In the genomic region with DNA sequence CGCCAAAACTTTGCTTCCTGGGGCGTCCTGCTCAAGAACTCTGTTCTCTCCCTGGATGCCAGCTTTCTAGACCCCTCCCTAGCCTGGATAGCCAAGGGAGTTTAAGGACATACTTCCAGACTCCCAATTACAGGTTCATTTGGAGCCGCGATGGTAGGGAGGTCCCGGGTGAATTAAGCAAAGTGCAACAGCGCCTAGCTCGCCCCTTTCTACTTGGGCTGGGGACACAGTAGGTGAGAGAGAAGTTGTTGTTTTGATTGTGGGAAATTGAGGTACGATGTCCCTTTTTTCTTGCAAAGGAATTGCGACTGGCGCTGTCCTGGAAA, we compare ENCODE assay signal across 8 mouse cellular contexts. TPM values are rescaled to one million over a fixed set of nuclear protein-coding genes. Genes with fewer than 3 reads are reported as not detected.
A peak's percentile ranks its signal among the peaks of the same experiment; 100 is the strongest.
DNase-seq lines count a peak whose midpoint lies in the region; ATAC-seq and TF ChIP-seq lines count a peak whose summit lies in the region.

No protein-coding gene starts in this region.

- ATAC-seq in lung, embryonic 14.5 days (ENCODE audit: insufficient read depth), result peak; percentile 10; the same call in 1 of the 2 replicates
- ATAC-seq in forebrain, embryonic 13.5 days, result peak; percentile 28
- no peak for ATAC-seq in neural tube, embryonic 15.5 days (ENCODE audit: low FRiP score)

- DNase-seq in lung, embryonic 14.5 days, result no peak
- DNase-seq in lung, adult 2 months, result no peak
- DNase-seq in limb, embryonic 10.5 days (ENCODE audit: low spot score), result no peak
- no peak for DNase-seq in spleen, postnatal 36 days (ENCODE audit: low spot score in 2 of 2)
- DNase-seq in thymus, adult 2 months, result no peak
- no peak for DNase-seq in ovary, postnatal 10 days (ENCODE audit: low spot score)

- no peak overlapping the region for H3K27ac ChIP-seq in lung, embryonic 14.5 days (ENCODE audit: low read depth)
- no peak overlapping the region for H3K27ac ChIP-seq in forebrain, embryonic 13.5 days
- H3K27ac ChIP-seq in limb, embryonic 10.5 days, result peak overlapping the region; percentile 77
- no peak overlapping the region for H3K27ac ChIP-seq in neural tube, embryonic 15.5 days (replicated peaks)
- H3K27ac ChIP-seq in thymus, adult 2 months (ENCODE audit: control insufficient read depth, insufficient read depth, low read length), result no peak overlapping the region

- no peaks in the 10 kb centered on the region for H3K9me3 ChIP-seq in lung, embryonic 14.5 days (ENCODE audit: low read depth, low read length)
- no peaks in the 10 kb centered on the region for H3K9me3 ChIP-seq in forebrain, embryonic 13.5 days (replicated peaks)
- H3K9me3 ChIP-seq in limb, embryonic 10.5 days (replicated peaks), result no peaks in the 10 kb centered on the region
- H3K9me3 ChIP-seq in neural tube, embryonic 15.5 days (replicated peaks), result no peaks in the 10 kb centered on the region

- TF ChIP-seq CTCF in lung, embryonic 14.5 days (IDR thresholded peaks at IDR 0.05; ENCODE audit: low read depth), result no peak
- TF ChIP-seq CTCF in lung, adult 2 months (IDR thresholded peaks at IDR 0.05; ENCODE audit: insufficient read depth, low read length), result no peak
- TF ChIP-seq CTCF in thymus, adult 2 months (IDR thresholded peaks at IDR 0.05; ENCODE audit: borderline replicate concordance, control insufficient read depth, extremely low read depth, insufficient read depth, low read length, poor library complexity), result no peak

- peak overlapping the region; percentile 60 for H3K9ac ChIP-seq in lung, embryonic 14.5 days
- peak overlapping the region; percentile 69 for H3K9ac ChIP-seq in forebrain, embryonic 13.5 days
- H3K9ac ChIP-seq in neural tube, embryonic 15.5 days (replicated peaks), result peak overlapping the region; percentile 55

- peak overlapping the region; percentile 93 for H3K4me2 ChIP-seq in lung, embryonic 14.5 days
- peak overlapping the region; percentile 95 for H3K4me2 ChIP-seq in forebrain, embryonic 13.5 days
- H3K4me2 ChIP-seq in neural tube, embryonic 15.5 days, result peak overlapping the region; percentile 96

- peak overlapping the region; percentile 59 for H3K4me3 ChIP-seq in lung, embryonic 14.5 days (ENCODE audit: low read depth, low read length)
- no peak overlapping the region for H3K4me3 ChIP-seq in lung, adult 2 months (replicated peaks; ENCODE audit: extremely low read depth, low read depth, low read length)
- H3K4me3 ChIP-seq in forebrain, embryonic 13.5 days, result peak overlapping the region; percentile 59
- H3K4me3 ChIP-seq in limb, embryonic 10.5 days, result peak overlapping the region; percentile 60
- H3K4me3 ChIP-seq in neural tube, embryonic 15.5 days (replicated peaks), result peak overlapping the region; percentile 62
- no peak overlapping the region for H3K4me3 ChIP-seq in thymus, adult 2 months (ENCODE audit: control insufficient read depth, insufficient read depth, low read length)

- no peaks in the 10 kb centered on the region for H3K4me1 ChIP-seq in lung, embryonic 14.5 days (ENCODE audit: insufficient read depth)
- H3K4me1 ChIP-seq in lung, adult 2 months (ENCODE audit: control insufficient read depth, insufficient read depth, low read length), result no peaks in the 10 kb centered on the region
- H3K4me1 ChIP-seq in forebrain, embryonic 13.5 days, result peaks cover 11% of the 10 kb centered on the region
- H3K4me1 ChIP-seq in limb, embryonic 10.5 days, result peaks cover 10% of the 10 kb centered on the region; the same call in 1 of the 2 replicates
- peaks cover 11% of the 10 kb centered on the region for H3K4me1 ChIP-seq in neural tube, embryonic 15.5 days
- H3K4me1 ChIP-seq in thymus, adult 2 months (replicated peaks; ENCODE audit: control insufficient read depth, insufficient read depth, low read length), result peaks cover 4% of the 10 kb centered on the region; the same call in 1 of the 2 replicates

- no peaks in the 10 kb centered on the region for H3K36me3 ChIP-seq in lung, embryonic 14.5 days (ENCODE audit: insufficient read depth)
- H3K36me3 ChIP-seq in forebrain, embryonic 13.5 days (ENCODE audit: poor library complexity, severe bottlenecking), result no peaks in the 10 kb centered on the region
- no peaks in the 10 kb centered on the region for H3K36me3 ChIP-seq in limb, embryonic 10.5 days
- no peaks in the 10 kb centered on the region for H3K36me3 ChIP-seq in neural tube, embryonic 15.5 days
- no peaks in the 10 kb centered on the region for H3K36me3 ChIP-seq in thymus, adult 2 months (ENCODE audit: control insufficient read depth, insufficient read depth, low read length)

- TF ChIP-seq POLR2A in lung, adult 2 months (IDR thresholded peaks at IDR 0.05; ENCODE audit: borderline replicate concordance, extremely low read depth, low read depth, low read length), result no peak
- no peak for TF ChIP-seq POLR2A in thymus, adult 2 months (IDR thresholded peaks at IDR 0.05; ENCODE audit: control insufficient read depth, extremely low read depth, insufficient read depth, low read length, poor library complexity)

- H3K27me3 ChIP-seq in lung, embryonic 14.5 days (ENCODE audit: insufficient read depth, low read length), result 0 out of 2 replicates have a peak, but pooled peaks cover 6% of the 10 kb centered on the region
- peaks cover 6% of the 10 kb centered on the region for H3K27me3 ChIP-seq in forebrain, embryonic 13.5 days
- H3K27me3 ChIP-seq in limb, embryonic 10.5 days (ENCODE audit: low read depth, poor library complexity, severe bottlenecking), result peaks cover 34% of the 10 kb centered on the region
- peaks cover 21% of the 10 kb centered on the region for H3K27me3 ChIP-seq in neural tube, embryonic 15.5 days (replicated peaks)
- H3K27me3 ChIP-seq in thymus, adult 2 months (ENCODE audit: control insufficient read depth, insufficient read depth, low read length), result peaks cover 3% of the 10 kb centered on the region

- WGBS in lung, embryonic 14.5 days, result 0% methylated on average over 10 of the region's 10 CpGs
- 0% methylated on average over 10 of the region's 10 CpGs for WGBS in lung, adult 2 months
- under 1% methylated on average over 10 of the region's 10 CpGs for WGBS in forebrain, embryonic 13.5 days
- 2% methylated on average over 10 of the region's 10 CpGs for WGBS in limb, embryonic 10.5 days
- WGBS in neural tube, embryonic 15.5 days, result 0% methylated on average over 10 of the region's 10 CpGs
- under 1% methylated on average over 10 of the region's 10 CpGs for WGBS in thymus, adult 2 months

RNA-seq across cellular contexts. Expression of gene Sema3d, which starts 0.7 kb away (rescaled TPM):
- polyA plus RNA-seq in lung, embryonic 14.5 days (2014; fragmentation: Nextera tagmentation; extraction: Ambion mirVana), result 12.4 and 14.8 TPM in 2 replicates
- 1.5 and 2.4 TPM in 2 replicates for polyA plus RNA-seq in lung, adult 2 months (2012; rRNA removed)
- polyA plus RNA-seq in forebrain, embryonic 13.5 days (2015; fragmentation: Nextera tagmentation; extraction: Ambion mirVana), result 0.58 and 0.72 TPM in 2 replicates
- 3.2 and 7.0 TPM in 2 replicates for polyA plus RNA-seq in limb, embryonic 10.5 days (2016; fragmentation: Nextera tagmentation; extraction: Ambion mirVana)
- 3.2 and 4.5 TPM in 2 replicates for polyA plus RNA-seq in neural tube, embryonic 15.5 days (2015; fragmentation: Nextera tagmentation; extraction: Ambion mirVana)
- polyA plus RNA-seq in thymus, adult 2 months (2012; rRNA removed), result 0.15 and 0.40 TPM in 2 replicates

Comparison
In these comparisons a context has a peak if more than half of its experiments do, and no peak if none do; other contexts are left out.
1. H3K4me3 ChIP-seq: peak in lung, embryonic 14.5 days (single experiment), forebrain, embryonic 13.5 days (single experiment), limb, embryonic 10.5 days (single experiment) and neural tube, embryonic 15.5 days (single experiment); none in lung, adult 2 months (single experiment) and thymus, adult 2 months (single experiment).
2. Peak in every context shown above with its lines, with median percentiles within 50 percentile points of each other: H3K4me2 ChIP-seq and H3K9ac ChIP-seq.